Mouse (Mus musculus) cortical plate, adult 2 months (tissue): ENCODE measurements around the gene Cdk14.

Experiments
- CTCF ChIP-seq: fragments of 200-500 bp; IDR thresholded peaks from 2 replicates; pipeline ENCODE4 v1.5.1; 2011; ENCODE audit warnings: mild to moderate bottlenecking, control low read depth, low read length; ENCODE audit not compliant: insufficient read depth; ENCODE audit errors: extremely low read depth
- POLR2A ChIP-seq: fragments of 200-500 bp; IDR thresholded peaks from 2 replicates; pipeline ENCODE4 v1.6.1; 2011; ENCODE audit warnings: mild to moderate bottlenecking, low read length, control low read depth; ENCODE audit not compliant: insufficient read depth; ENCODE audit errors: extremely low read depth

DNA sequence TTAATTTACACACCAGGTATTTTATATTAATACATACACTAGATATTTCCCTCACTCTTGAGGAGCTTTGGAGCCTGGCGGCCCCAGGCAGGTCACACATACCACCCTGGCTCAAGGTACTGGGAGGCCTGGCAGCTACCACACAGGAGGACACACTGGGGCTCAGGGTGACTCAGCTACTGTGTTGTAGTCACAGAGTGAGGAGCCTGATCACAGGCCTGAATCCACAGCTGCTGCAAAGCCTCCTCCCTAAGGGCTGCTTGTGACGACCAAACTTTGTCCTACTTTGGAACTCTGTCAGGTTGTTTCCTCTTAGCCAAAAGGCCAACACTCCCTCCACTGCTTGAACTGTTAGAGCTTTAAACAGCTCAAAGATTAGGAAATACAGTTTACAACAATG lies 76.8 kb downstream of the Cdk14 start:
- no peak for TF ChIP-seq CTCF
- TF ChIP-seq POLR2A = no peak
